Comparison of ENCODE assay signal across 4 mouse cellular contexts in genomic region chr6:120811999-120812398, GRCm38 (mm10). TPM values are rescaled to one million over a fixed set of nuclear protein-coding genes. Genes with fewer than 3 reads are reported as not detected.
"Had no signal": no experiment of that assay in that cellular context is flagged by ENCODE, and none has a peak within 500 bp of the region (broad histone marks: within the 10 kb centered on the region; RNA-seq: fewer than 3 reads in every experiment).

No protein-coding gene starts in this region.

RNA-seq across cellular contexts. Expression of gene Slc25a18, which starts 38.6 kb away (rescaled TPM):
- total RNA-seq: common myeloid progenitor, adult 5-6 weeks; gastrocnemius, adult 18-20 months; gastrocnemius, postnatal 36 days; granulocyte monocyte progenitor cell, adult 5-6 weeks had no signal
